Mouse (Mus musculus) small intestine, adult 2 months (tissue): ENCODE measurements around the gene Kdr. TPM values are rescaled to one million over a fixed set of nuclear protein-coding genes. Genes with fewer than 3 reads are reported as not detected.

Experiments used
- H3K27ac ChIP-seq: fragments of 200-500 bp; 2 replicates; pipeline ENCODE4 v1.5.1; 2012; ENCODE audit warnings: low read depth, low read length, control low read depth, inconsistent platforms; ENCODE audit not compliant: insufficient read depth
- H3K27me3 ChIP-seq: fragments of 200-500 bp; 2 replicates; pipeline ENCODE4 v1.6.1; 2012; ENCODE audit warnings: mild to moderate bottlenecking, moderate library complexity, low read length, inconsistent platforms; ENCODE audit not compliant: control insufficient read depth, insufficient read depth
- H3K36me3 ChIP-seq: fragments of 200-500 bp; 2 replicates; pipeline ENCODE4 v1.6.1; 2012; ENCODE audit warnings: mild to moderate bottlenecking, low read length, control low read depth, inconsistent platforms; ENCODE audit not compliant: control insufficient read depth, insufficient read depth
- H3K4me1 ChIP-seq: fragments of 200-500 bp; 2 replicates; pipeline ENCODE4 v1.6.1; 2012; ENCODE audit warnings: low read length, inconsistent platforms, mixed read lengths; ENCODE audit not compliant: control insufficient read depth, insufficient read depth, insufficient read length
- H3K4me3 ChIP-seq: fragments of 200-500 bp; 2 replicates; pipeline ENCODE4 v1.5.1; 2012; ENCODE audit warnings: low read depth, mild to moderate bottlenecking, control low read depth, inconsistent platforms, low read length, moderate library complexity
- CTCF ChIP-seq: fragments of 200-500 bp; IDR thresholded peaks from 2 replicates; pipeline ENCODE4 v1.5.1; 2012; ENCODE audit warnings: low read depth, mild to moderate bottlenecking, control low read depth, inconsistent platforms, low read length, moderate library complexity, mixed read lengths; ENCODE audit not compliant: insufficient replicate concordance, insufficient read length; ENCODE audit errors: extremely low read depth
- POLR2A ChIP-seq: fragments of 200-500 bp; IDR thresholded peaks from 2 replicates; pipeline ENCODE4 v1.6.1; 2012; ENCODE audit warnings: low read depth, mild to moderate bottlenecking, control low read depth, inconsistent platforms, low read length, moderate library complexity
- WGBS: fragments of 180-500 bp; shearing (Covaris S2); methylation state at CpG from one replicate; pipeline ENCODE4 v1.1.7; 2018; 5-methylcytosine and 5-hydroxymethylcytosine counted together
- polyA plus RNA-seq: library from polyadenylated mRNA; depleted of rRNA; stranded (reverse); fragments of >200 nt; gene quantifications from 2 replicates; pipeline ENCODE4 v1.2.3, GENCODE M21; 2012

Gene Kdr
- polyA plus RNA-seq, 1 experiment: 4.5 TPM

DNA sequence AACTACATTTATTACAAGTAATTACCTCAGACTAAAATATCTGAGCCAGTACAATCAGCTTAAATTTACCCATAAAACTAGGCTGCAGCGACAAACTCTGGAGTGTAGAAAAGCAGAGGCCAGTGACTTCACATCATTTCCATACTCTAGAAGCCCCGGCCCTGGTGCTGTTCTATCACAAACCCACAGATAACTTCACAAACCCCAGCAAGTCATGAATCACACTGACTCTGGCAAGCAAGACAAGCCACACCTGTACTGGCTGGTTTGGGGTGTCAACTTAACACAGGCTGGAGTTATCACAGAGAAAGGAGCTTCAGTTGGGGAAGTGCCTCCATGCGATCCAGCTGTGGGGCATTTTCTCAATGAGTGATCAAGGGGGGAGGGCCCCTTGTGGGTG, 18.4 kb downstream of the Kdr start:
- TF ChIP-seq CTCF: no peak
- 66% methylated on average over 3 of the region's 3 CpGs for WGBS

DNA sequence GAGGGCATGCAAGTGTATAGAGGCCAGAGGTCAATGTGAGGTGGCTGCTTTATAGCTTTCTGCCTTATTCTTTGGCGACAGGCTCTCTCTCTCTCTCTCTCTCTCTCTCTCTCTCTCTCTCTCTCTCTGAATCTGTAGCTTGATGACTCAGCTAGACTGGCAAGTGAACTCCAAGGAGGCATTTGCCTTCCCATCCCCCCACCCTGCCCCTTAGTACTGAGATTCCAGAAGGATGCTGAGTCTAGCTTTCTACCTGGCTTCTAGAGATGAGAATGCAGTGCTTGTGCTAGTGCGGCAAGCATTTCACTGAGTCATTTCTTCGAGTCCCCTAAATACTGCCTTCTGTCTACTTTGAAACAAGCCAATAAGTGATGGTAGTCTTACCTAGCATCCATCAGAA, 21.7 kb downstream of the Kdr start:
- TF ChIP-seq CTCF (no peak), POLR2A (no peak)
- Histone ChIP-seq H3K4me1 (no peaks in the 10 kb centered on the region), H3K4me3 (no peak overlapping the region), H3K27ac (no peak overlapping the region), H3K36me3 (no peaks in the 10 kb centered on the region), H3K27me3 (no peaks in the 10 kb centered on the region)
- 70% methylated on average over 3 of the region's 3 CpGs for WGBS

More for the DNA sequence above, 18.4 kb downstream of the Kdr start:
- no peak overlapping the region for H3K27ac ChIP-seq
- no peaks in the 10 kb centered on the region for H3K27me3 ChIP-seq
- no peaks in the 10 kb centered on the region for H3K36me3 ChIP-seq
- no peaks in the 10 kb centered on the region for H3K4me1 ChIP-seq
- no peak overlapping the region for H3K4me3 ChIP-seq

DNA sequence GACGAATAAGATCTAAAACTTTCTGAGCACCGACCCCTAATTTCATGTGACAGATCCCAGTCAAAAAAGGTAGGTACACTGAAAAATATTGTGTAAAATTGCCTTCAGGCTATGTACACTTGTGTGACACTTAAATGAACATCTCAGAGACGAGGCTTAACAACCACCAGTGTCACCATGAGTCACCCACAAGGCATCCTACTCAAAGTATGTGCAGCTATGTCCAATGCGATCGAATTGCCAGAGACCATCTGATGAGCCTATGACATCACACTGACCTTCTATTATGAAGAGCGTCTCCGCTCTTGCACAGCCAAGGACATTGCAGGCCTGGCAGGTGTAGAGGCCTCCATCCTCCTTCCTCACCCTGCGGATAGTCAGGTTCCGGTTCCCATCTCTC, 22.4 kb downstream of the Kdr start:
- Histone ChIP-seq H3K4me1 (no peaks in the 10 kb centered on the region), H3K27ac (no peak overlapping the region), H3K36me3 (no peaks in the 10 kb centered on the region), H3K27me3 (no peaks in the 10 kb centered on the region), H3K4me3 (no peak overlapping the region)
- WGBS: 84% methylated on average over 9 of the region's 9 CpGs
- TF ChIP-seq CTCF (no peak), POLR2A (no peak)

DNA sequence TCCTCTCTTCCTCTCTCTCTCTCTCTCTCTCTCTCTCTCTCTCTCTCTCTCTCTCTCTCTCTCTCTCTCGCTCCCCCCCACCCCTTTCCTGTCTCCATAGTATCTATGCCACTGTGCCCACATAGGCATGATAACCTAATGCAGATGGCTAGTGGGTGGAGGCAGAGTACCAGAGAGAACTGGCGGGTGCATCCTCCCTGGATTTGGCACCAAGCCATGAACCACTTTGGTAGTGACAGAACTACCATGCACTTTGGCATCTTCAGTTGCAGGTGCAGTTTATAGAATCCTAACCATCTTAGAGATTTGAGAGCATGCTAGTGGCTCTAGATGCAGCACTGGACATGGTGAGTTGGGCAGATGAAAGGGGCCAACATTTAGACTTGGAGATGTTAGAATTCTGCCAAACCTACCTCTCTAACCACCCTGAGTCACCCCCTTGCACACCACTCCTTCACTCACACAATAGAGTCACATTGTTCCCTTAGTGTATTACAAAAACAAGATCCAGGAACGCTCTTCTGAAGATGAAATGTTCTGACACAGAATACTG, 23.4 kb downstream of the Kdr start:
- TF ChIP-seq CTCF (no peak), POLR2A (no peak)
- Histone ChIP-seq H3K4me3 (no peak overlapping the region), H3K4me1 (no peaks in the 10 kb centered on the region), H3K27ac (no peak overlapping the region), H3K27me3 (no peaks in the 10 kb centered on the region), H3K36me3 (no peaks in the 10 kb centered on the region)
- WGBS: 72% methylated on average over 3 of the region's 3 CpGs

DNA sequence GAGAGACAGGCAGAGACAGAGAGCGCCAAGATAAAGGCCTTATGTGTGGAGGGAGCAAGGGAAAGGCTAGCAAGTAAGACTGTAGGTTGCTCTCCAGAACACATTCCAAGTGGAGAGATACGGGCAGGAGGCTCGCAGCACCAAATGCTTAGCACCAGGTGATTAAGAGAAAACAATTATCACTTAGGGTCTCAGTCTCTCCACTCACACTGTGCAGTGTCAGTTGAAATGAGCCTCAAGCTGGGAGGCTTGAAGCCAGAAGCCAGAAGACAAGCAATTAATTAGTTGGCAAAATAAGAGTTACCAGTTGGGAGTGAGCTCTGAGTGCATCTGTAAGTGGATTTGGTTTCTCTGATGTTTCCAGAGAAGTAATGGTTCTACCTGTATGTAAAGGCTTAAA, 24.0 kb downstream of the Kdr start:
- H3K4me3 ChIP-seq: no peak overlapping the region
- TF ChIP-seq POLR2A (no peak), CTCF (no peak)
- H3K36me3 ChIP-seq: no peaks in the 10 kb centered on the region
- WGBS: 73% methylated on average over 3 of the region's 3 CpGs
- no peaks in the 10 kb centered on the region for H3K27me3 ChIP-seq
- no peaks in the 10 kb centered on the region for H3K4me1 ChIP-seq
- no peak overlapping the region for H3K27ac ChIP-seq

DNA sequence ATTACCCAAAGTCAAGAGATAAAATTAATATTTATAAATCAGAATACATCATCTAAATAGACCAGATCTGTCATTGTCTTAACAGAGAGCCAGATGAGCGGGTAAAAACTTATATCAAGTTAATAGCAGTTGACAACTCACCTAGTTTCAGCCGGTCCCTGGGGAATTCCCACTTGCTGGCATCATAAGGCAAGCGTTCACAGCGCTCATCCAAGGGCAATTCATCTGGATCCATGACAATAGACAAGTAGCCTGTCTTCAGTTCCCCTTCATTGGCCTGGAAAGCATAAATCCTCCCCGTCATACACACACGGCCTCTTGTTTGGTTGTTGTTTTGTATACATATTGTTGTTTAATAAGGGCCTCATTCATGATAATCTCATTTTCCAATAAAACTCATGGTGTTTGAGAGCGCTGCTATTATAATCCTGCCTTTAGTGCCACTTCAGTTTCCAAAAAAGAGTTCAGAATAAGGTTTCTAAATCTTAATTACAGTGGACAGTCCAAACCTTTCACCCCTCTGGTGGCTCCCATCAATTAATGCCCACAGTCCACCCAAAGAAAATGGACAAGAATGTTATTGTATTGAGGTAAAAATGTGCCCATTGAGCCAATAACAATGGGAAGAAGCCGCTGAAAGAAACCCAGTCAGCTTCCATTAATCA, 26.0 kb downstream of the Kdr start:
- Histone ChIP-seq H3K4me1 (no peaks in the 10 kb centered on the region), H3K4me3 (no peak overlapping the region), H3K27me3 (no peaks in the 10 kb centered on the region), H3K27ac (no peak overlapping the region), H3K36me3 (no peaks in the 10 kb centered on the region)
- 83% methylated on average over 8 of the region's 8 CpGs for WGBS
- TF ChIP-seq POLR2A: no peak
- TF ChIP-seq CTCF: no peak

DNA sequence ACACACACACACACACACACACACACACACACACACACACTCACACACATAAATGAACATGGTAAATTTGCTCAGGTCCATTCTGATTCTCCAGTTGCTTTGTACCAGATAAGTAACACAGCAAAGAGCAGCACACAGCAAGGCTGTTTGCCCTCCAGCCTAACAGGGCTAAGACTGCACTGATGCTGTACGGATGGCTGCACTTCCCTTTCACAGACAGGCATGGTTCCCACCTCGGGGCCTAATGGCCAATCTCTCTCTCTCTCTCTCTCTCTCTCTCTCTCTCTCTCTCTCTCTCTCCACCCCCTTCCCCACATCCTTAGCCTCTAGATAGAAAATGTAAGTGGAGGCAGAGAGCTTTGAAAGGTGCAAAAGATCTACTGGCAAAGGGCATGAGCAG, 27.4 kb downstream of the Kdr start:
- Histone ChIP-seq H3K27ac (no peak overlapping the region), H3K4me3 (no peak overlapping the region), H3K27me3 (no peaks in the 10 kb centered on the region), H3K36me3 (no peaks in the 10 kb centered on the region), H3K4me1 (no peaks in the 10 kb centered on the region)
- TF ChIP-seq POLR2A (no peak), CTCF (no peak)
- WGBS: 68% methylated on average over 2 of the region's 2 CpGs
